Mouse (Mus musculus) embryonic fibroblast, embryonic 13.5 days (primary cell): Measurements from ENCODE around the gene Lcn5.

Experiments used
- CTCF ChIP-seq: IDR thresholded peaks from 2 replicates; pipeline ENCODE4 v1.5.1; 2011; ENCODE audit warnings: mild to moderate bottlenecking, control low read depth, low read length, moderate library complexity, borderline replicate concordance; ENCODE audit not compliant: insufficient read depth
- POLR2A ChIP-seq: IDR thresholded peaks from 2 replicates; pipeline ENCODE4 v1.6.1; 2011; ENCODE audit warnings: low read depth, mild to moderate bottlenecking, control low read depth, low read length, moderate library complexity

- TF ChIP-seq CTCF (no peak), POLR2A (no peak)
Measured at GRCm38 (mm10) chr2:25627811-25628210, 29.9 kb upstream of the Lcn5 start, which contains the start of gene Fcna.
